Mouse (Mus musculus): ENCODE results near the gene Spsb3.

Spsb3 gene

DNA sequence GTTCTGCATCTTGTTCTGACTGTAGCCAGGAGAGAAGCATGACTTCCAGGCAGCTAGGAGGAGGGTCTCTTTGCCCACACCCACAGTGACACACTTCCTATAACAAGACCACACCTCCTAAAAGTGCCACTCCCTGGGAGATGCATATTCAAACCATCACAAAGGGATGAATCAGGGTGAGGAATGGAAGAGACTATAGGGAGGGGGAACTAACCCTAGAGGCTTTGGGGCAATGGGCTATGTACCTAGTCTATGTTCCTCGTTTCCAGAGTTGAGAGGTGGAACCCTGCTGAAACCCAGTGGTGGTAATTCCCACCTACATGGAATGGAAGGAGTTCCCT lies 12.1 kb upstream of the Spsb3 start:
- no peak for DNase-seq (ENCODE audit: low spot score)

DNA sequence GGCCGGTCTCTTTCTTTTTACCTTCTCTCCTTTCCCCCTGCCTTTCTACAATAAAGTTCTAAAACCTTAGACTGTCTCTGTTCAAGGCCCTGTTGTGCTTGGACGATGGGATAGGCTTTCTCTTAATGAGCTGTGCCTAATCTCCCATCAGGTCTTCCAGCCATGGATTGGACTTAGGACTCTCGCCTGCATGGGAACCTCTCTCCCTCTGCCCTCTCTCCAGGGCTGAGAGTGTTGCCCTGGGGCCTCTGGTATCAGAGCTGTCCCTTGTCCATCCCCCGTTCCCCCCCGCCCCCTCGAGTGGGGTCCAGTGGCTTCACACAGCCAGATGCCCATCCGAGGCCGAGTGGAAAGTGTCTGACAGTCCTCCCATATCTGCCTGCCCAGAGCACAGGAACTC lies 11.5 kb upstream of the Spsb3 start:
- no peak for DNase-seq (ENCODE audit: low spot score)

DNA sequence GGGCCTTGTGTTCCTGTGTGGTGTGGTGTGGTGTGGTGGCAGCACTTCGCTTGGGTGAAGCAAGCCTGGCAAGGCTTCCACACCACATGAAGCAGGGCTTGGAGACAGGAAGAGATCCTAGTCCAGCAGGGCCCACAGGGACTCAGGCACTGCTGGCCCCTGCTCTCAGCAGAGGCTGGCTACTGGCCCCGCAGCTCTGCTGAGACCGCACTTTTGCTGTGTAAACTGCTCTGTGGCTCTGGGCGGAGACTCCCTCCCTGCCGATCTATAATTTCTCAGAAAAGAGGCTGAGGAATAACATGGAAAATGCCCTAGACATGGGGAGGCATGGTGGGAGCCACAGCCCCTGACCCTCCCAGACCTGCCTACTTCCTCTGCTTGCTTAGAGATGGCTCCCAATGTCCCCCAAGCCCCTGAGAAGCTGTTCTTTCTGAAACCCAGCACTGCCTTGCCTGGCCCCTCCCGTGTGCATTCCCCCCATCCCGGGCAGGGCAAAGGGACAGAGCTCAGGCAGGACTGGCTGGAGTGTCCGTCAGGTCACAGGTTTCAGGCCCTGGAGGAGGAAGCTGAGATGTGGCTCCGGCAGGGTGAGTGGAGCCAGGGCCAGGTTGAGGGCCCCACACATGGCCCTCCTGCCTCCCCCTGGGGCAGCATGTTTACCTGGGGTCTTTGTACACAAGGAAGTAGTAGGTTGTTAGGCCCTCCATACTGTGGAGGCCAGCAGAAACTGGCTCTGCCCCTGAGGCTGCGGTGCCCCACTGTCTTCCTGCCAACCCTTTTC lies 8.9 kb upstream of the Spsb3 start:
- DNase-seq (ENCODE audit: low spot score), result no peak

DNA sequence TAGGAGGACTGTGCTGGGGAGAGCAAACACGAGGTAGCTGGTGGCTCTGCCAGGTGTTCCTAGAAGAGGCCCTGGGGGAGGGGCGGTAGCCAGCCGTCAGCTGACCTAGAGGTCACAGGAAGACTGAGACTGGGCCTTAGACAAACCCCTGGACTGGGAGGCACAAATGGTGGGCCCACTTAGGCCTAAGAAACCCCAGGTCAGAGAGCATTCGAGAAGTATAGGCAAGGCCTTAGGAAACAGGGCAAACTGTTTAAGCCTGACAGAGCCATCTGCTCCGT lies 8.4 kb upstream of the Spsb3 start:
- no peak for DNase-seq (ENCODE audit: low spot score)

DNA sequence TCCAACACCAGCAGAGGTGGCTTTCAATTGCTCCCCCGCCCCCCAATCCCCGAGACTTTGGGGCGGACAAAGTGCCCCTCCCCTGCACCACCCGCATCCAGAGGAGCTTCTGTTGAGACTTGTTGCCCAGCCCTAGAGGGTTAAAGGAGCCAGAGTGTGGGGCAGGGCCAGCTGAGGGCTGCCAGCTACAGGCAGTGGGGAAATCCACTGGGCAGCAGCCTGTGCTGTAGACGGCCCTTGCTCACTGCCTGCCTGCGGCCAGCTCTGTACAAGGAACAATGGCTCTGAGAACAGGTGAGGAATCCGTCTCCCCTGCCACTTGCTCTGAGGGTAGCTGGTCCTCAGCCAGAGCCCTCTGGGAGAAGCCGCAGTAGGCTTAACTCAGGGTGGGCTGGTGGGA lies 7.9 kb upstream of the Spsb3 start:
- DNase-seq (ENCODE audit: low spot score), result no peak

DNA sequence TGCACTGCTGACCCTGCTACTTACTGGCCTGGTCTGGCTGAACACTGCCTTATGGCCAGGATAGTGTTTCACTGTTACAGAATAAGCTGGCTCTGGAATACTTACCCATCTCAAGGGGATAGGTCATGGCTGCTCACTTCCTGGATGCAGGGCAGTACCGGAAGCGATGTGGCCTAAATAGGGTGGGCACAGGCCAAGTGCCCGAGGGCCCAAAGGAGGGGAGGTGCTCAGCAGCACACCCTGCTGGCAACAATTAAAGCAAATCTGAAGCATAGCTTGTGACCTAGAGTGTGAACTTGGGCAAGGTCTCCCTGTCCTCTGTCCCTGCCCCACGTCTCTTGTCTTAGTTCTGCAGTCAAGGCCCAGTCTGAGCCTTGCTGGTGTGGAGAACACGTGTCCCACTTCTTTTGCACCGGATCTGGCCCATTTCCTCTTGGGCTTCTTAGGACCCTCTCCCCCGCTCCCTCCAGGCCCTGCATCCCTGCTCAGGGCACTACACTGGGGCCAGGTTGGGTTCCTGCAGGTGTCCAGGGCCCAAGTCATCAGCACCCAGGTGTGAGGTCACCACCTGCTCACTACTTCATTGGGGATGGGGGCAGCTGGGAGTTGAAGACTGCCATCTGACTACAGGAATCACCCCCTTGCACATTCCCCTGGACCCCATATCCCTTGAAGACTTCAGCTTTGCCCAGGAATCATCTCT lies 4.6 kb upstream of the Spsb3 start:
- DNase-seq (ENCODE audit: low spot score), result peak; percentile 67

DNA sequence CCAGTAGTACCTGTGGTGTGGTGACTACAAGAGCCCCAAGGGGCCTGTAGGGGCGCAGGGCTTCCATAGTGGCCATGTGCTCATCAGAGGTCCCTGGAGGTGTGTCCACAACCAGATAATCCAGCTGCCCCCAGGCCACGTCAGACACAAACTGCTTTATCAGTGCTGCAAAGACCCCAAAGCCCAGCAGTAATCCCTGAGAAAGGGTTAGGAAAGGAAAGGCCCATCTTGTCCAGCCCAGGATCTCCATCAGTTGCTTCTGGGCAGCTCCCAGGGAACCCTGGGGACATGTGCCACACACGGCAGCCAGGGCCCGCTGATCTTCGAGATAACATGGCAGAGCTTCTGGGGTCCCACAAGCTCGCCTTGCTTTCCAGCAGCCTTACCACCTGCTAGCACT lies 2.1 kb upstream of the Spsb3 start:
- no peak for DNase-seq (ENCODE audit: low spot score)

DNA sequence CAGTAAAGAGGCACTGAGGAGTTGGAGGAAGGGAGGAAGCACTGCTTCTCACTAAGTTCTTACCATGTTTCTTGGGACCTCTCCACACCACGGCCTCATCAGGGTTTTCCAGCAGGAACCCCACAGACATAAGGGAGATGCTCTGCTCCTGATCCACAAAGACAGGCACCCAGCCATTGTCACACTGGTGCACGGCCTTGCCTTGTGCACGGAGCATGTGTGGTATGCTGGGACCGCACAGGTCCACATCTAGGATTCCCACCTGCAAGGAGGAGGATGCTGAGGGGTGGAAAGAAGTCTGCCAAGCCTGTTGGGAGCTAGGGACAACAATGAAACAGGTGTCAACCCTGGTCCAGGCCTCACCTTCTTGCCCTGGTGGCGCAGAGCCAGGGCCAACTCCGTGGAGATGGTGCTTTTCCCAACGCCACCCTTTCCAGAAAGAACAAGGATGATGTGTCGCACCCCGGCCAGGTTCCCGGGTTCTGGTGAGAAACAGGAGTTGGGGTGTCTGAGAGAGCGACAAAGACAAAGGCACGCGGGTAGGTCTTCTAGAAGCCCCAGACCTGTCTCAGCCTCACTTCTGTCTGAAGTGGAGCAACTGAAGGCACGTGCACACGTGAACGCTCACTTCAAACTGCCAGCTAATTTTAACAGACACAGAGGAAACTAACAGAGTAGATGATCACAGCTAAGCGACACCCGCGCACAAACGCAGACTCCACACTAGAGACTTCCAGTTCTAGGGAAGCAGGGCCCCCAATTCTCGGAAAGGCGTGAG lies 898 bp upstream of the Spsb3 start:
- DNase-seq (ENCODE audit: low spot score), result no peak

DNA sequence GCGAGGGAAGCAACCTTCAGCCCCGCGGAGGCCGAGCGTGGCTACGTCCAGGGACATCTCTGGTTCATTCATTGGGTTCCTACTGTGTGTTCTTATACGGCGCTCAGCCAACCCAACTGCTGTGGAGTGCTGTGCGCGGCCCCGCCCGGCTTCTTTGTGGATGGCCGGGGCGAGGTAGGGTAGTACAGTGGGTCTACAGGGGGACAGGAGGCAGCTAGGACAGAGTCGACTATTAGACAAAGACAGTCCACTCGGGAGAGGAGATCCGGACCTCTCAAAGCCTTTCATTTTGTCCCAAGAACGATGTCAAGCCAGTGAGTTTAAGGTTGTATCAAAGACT lies 459 bp downstream of the Spsb3 start:
- no peak for DNase-seq (ENCODE audit: low spot score)

DNA sequence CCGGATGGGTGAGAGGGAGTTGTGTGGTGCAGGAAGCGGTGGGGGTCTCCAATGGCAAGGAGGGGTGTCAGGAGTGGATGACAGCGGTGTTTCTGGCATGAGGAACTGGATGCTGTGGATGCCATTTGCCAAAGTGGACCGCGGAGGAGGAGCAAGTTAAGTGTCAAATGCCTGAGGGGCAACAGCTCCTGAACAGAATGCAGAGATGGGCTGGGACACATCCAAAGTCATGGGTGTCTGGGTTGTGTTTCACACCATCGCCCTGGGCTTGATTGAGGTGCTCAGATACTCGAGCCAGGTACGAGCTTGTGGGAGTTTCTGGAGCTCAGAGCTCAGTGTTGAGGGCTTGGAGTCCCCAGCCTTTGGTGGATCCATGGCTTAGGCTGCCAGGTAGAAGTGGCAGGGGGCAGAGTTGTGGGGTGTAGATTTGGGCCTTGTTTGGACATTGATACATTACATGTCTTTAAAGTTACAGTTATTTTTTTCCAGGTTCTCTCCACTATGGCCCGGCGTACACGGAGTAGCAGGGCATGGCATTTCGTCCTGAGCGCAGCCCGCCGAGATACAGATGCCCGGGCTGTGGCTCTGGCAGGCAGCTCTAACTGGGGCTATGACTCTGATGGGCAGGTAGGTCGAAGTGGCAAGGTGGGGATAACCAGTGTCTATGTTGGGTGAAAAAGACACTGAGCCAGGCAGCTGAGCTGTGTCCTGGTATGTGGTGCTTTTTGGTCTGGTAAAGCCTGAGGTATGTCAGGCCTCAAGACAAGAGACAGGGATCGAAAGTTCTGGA lies 1.0 kb downstream of the Spsb3 start:
- DNase-seq (ENCODE audit: low spot score), result no peak

DNA sequence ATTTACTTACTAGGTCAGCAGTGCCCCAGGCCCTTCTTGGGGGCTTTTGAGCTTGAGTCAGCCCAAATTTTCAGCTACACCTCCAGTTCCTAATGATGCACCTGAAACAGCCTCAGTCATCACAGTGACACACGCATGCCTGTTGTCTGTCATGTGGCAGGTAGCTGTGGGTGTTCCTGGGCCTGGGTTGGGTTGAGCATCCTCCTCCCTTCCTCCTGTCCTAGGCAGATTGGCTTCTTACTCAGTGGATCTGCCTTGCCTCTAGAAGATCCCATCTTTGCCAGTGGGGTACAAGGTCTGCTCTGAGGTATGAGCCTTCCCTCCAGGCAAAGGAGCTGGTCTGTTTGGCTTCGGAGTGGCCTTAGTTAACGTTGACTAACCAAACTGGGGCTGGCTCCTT lies 2.4 kb downstream of the Spsb3 start:
- DNase-seq (ENCODE audit: low spot score), result no peak

DNA sequence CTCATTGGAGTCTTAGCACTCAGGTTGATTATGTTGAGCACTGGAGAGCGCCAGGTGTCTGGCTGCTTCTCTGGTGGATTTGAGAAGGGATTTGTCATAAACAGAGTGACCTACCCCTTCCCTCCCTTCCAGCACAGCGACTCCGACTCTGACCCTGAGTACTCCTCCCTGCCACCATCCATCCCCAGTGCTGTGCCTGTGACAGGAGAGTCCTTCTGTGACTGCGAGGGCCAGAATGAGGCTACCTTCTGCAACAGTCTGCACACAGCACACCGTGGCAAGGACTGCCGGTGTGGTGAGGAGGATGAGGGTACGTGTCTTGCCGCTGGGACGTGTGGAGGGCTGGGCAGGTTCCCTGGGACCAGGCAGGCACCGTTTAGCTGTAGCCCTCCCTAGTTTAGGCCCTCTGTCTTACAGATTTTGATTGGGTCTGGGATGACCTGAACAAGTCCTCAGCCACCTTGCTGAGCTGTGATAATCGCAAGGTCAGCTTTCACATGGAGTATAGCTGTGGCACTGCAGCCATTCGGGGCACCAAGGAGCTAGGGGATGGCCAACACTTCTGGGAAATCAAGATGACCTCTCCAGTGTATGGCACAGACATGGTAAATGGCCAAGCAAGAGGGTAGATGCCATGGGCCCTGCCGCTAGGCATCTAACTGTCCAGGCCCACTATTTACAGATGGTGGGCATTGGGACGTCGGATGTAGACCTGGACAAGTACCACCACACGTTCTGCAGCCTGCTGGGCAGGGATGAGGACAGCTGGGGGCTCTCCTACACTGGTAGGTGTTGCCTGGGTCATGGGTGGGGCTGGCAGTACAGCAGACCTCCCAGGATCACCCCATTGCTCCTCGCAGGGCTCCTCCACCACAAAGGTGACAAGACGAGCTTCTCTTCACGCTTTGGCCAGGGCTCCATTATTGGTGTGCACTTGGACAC lies 4.0 kb downstream of the Spsb3 start:
- DNase-seq (ENCODE audit: low spot score), result no peak

DNA sequence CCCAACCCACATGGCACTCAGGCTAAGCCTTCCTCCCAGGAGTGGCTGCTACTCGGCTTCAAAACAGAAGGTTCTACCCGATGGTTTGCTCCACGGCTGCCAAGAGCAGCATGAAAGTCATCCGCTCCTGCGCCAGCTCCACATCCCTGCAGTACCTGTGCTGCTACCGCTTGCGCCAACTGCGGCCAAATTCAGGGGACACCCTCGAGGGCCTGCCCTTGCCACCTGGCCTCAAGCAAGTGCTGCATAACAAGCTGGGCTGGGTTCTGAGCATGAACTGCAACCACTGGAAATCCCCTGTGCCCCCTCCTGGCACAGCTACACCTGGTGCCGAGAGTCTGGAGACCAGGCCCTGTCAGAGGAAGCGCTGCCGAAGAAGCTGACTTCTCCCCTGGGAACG lies 4.9 kb downstream of the Spsb3 start:
- DNase-seq (ENCODE audit: low spot score), result no peak

DNA sequence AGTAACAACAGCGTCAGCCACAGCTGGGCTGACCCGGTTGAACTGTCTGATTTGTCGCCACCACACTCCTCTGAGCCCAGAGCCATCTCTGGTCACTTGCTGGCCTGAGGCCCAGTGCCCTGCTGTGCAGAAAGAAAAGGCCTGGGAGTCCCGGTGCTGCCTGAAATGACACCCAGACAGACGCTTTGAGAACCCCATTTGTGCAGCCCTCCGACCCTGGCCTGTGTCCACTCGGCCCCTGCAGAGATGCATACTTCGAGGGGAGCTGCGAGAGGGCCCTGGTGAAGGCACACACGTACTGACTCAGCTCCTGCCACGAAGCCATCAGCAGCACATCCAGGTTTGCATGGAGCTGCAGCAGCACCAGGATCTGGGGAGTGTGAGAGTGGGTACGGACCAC lies 6.3 kb downstream of the Spsb3 start:
- no peak for DNase-seq (ENCODE audit: low spot score)

DNA sequence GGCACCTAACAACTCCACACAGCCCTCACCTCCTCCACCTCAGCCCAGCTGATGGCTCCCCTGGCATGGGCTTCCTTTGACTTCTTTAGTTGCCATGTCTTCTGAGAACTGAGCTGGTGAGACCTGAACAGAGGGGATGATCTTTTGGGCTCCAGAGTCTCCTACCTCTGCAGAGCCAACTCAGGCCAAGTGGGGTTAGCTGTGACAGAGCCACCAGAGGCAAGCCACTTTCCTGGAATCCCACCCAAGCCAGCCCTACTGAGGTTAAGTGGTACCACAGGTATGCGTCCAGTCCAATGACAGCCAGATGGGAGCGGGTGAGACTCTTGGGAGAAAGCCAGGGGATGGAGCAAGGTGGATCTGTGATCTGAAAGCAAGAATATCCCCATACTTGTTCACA lies 6.8 kb downstream of the Spsb3 start:
- DNase-seq (ENCODE audit: low spot score), result no peak

DNA sequence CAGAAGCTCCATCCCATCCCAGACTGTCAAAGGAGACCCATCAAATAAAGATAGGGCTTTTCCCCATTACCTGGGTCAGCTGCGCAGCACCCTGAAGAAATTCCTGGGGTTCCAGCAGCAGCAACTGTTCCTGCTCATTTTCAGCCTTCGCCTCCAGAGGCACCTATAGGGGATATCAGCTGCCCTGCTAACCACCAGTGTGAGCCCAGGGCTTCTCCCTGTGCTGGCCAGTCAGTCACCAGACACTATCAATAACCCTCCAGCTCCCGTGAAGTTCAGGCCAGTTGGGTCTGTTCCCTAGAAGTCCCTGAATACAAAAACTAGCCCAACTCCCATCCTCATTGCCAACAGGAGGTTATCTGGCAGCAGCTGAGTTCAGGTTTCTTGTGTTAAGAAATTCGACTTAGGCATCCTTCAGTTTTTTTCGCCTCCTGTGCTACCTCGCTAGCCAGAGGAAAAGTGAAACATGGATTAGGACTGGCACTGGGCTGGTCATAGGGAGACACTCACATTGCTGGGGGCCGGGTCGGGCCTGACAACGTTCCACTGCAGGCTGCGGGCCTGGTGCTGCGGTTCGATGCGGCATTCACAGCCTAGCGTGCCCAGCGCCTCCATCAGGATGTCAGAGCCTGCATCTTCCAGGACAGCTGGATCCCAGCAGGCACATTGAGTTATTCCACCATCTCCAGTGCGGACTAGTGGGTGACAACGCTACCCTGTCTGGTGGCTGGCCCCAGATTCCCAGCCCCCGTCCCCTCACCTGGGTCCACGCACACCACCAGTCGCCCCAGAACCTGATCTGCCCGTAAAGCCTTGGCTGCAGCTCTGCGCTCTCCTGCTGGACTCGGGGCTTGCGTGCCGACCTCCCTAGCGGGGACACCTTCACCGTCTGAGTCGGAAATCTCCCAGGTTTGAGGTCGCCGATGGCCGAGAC lies 7.9 kb downstream of the Spsb3 start:
- peak; percentile 19 for DNase-seq (ENCODE audit: low spot score)

DNA sequence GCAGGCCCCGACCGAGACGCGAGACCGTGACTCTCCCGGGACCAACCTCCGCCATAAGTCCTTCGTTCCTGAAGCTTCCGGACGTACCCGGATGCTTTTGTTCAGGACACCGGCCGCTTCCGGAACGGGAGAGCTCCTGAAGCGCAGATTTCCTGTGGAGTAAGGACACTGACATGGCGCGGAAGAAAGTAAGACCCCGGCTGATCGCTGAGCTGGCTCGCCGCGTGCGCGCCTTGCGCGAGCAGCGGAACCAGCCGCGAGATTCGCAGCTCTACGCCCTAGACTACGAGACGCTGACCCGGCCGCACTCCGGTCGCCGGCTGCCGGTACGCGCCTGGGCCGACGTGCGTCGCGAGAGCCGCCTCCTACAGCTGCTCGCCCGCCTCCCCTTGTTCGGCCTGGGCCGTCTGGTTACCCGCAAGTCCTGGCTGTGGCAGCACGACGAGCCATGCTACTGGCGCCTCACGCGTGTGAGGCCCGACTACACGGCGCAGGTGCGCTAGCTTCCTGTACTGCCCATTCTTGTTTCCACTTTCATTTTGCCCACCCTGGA lies 8.6 kb downstream of the Spsb3 start, which contains the start of the genes Eme2 and Mrps34:
Gene Eme2, minus strand, starts transcription at position 93 of the 553 bp plus-strand sequence.
Gene Mrps34, plus strand, starts transcription at position 122 of the 553 bp plus-strand sequence.
- DNase-seq (ENCODE audit: low spot score), result peak; percentile 88

DNA sequence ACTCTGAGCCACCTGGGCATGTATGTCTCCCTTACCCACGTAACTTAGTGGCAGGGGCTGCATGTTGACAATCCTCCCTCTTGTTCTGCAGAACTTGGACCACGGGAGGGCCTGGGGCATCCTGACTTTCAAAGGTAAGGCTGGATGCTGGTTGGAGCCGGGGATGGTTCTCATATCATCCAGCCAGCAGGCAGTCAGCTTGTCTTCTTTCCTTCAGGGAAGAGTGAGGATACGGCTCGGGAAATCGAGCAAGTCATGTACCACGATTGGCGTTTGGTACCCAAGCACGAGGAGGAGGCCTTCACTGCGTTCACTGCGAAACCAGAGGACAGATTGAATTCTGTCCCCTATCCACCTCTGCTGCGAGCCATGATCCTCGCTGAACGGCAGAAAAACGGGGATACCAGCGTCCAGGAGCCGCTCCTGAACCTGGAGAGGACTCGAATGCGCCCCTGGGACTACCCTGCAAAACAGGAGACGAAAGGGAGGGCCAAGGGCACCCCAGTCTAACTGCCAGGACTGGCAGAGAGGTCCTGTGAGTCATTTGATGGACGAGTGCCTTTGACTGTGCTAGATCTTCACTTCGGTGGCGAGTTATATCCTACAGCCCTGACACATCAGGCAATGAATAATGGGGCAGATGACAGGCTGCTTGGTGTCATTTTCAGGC lies 9.3 kb downstream of the Spsb3 start:
- DNase-seq (ENCODE audit: low spot score), result no peak

DNA sequence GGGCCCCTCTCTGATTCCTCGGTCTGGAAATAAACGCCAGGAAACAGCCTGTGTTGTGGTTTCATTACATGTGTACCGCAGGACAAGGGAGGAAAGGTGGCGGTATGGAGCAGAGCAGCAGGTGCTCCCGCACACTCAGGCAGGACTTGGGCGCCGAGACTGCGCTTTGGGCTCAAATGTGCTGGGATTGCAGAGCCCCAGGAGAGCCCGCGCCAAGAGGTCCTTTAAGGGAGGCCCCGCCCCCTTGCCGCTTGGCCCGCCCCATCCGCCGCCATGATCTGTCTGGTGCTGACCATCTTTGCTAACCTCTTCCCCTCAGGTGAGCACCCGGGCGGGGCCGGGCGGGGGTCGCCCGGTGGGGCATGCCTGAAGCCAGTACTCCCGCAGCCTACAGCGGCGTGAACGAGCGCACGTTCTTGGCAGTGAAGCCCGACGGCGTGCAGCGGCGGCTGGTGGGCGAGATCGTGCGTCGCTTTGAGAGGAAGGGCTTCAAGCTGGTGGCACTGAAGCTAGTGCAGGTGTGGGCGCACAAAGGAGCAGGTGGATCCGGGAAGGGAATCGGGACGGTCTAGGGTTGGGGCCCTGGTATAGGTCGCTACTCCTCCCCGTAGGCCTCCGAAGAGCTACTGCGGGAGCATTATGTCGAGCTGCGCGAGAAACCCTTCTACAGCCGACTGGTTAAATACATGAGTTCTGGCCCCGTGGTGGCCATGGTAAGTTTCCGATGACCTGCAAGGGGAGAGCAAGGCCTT lies 10.0 kb downstream of the Spsb3 start, which contains the start of gene Nme3:
Gene Nme3, plus strand, starts transcription at position 260 of the 752 bp plus-strand sequence.
- peak; percentile 78 for DNase-seq (ENCODE audit: low spot score)

Data from embryo, embryonic 10 days (tissue).